18 mouse cellular contexts compared by ENCODE assay signal in genomic region chr1:158852836-158853567, GRCm38 (mm10).
DNase-seq lines count a peak whose midpoint lies in the region; ATAC-seq and TF ChIP-seq lines count a peak whose summit lies in the region.
"Had no signal": no experiment of that assay in that cellular context is flagged by ENCODE, and none has a peak within 500 bp of the region (broad histone marks: within the 10 kb centered on the region; RNA-seq: fewer than 3 reads in every experiment).

No protein-coding gene starts in this region.

- H3K4me2 ChIP-seq in heart, embryonic 11.5 days: no peak overlapping the region
- peak overlapping the region; percentile 70 for H3K4me2 ChIP-seq in myocyte (ENCODE audit: low read depth)
- H3K4me2 ChIP-seq: liver, embryonic 13.5 days had no signal

- H3ac ChIP-seq in myocyte (ENCODE audit: control insufficient read depth, insufficient read length): no peak overlapping the region

- H3K4me1 ChIP-seq in heart, embryonic 11.5 days (ENCODE audit: control insufficient read depth, insufficient read depth, low read length): no peaks in the 10 kb centered on the region
- H3K4me1 ChIP-seq: liver, embryonic 13.5 days had no signal

- H3K27me3 ChIP-seq in heart, embryonic 11.5 days (ENCODE audit: control insufficient read depth, insufficient read depth, low read length): no peaks in the 10 kb centered on the region
- no peaks in the 10 kb centered on the region for H3K27me3 ChIP-seq in myocyte (ENCODE audit: control insufficient read depth, insufficient read depth, insufficient read length)
- H3K27me3 ChIP-seq: CH12.LX; liver, embryonic 13.5 days had no signal

- H3K9me3 ChIP-seq in heart, embryonic 11.5 days (replicated peaks; ENCODE audit: control insufficient read depth, low read length): no peaks in the 10 kb centered on the region
- H3K9me3 ChIP-seq: liver, embryonic 13.5 days had no signal

- no peak for TF ChIP-seq POLR2A in myocyte (IDR thresholded peaks at IDR 0.05; ENCODE audit: insufficient read length, low read depth)

- H3K9ac ChIP-seq in heart, embryonic 11.5 days (ENCODE audit: low read depth, low read length): no peak overlapping the region
- H3K9ac ChIP-seq: liver, embryonic 13.5 days had no signal

- H3K27ac ChIP-seq in heart, embryonic 11.5 days (ENCODE audit: low read depth, low read length): no peak overlapping the region
- H3K27ac ChIP-seq: hindbrain, postnatal 0 days; liver, embryonic 13.5 days had no signal

- no peaks in the 10 kb centered on the region for H3K36me3 ChIP-seq in heart, embryonic 11.5 days (ENCODE audit: control insufficient read depth, insufficient read depth, low read length)
- no peaks in the 10 kb centered on the region for H3K36me3 ChIP-seq in myocyte (ENCODE audit: control insufficient read depth, insufficient read depth)
- H3K36me3 ChIP-seq: liver, embryonic 13.5 days had no signal

- no peak overlapping the region for H3K4me3 ChIP-seq in heart, embryonic 11.5 days (ENCODE audit: low read depth, low read length)
- H3K4me3 ChIP-seq in myocyte: no peak overlapping the region
- H3K4me3 ChIP-seq: liver, embryonic 13.5 days had no signal

- ATAC-seq in heart, embryonic 11.5 days (replicated peaks; ENCODE audit: insufficient number of reproducible peaks, low FRiP score, low TSS enrichment): no peak
- ATAC-seq: forebrain, embryonic 14.5 days; hindbrain, postnatal 0 days had no signal

- no peaks in the 10 kb centered on the region for H3K79me2 ChIP-seq in myocyte (ENCODE audit: control insufficient read depth, insufficient read depth)

- DNase-seq in heart, adult 18-20 months: peak; percentile 4 to 36
- DNase-seq in right cerebral cortex, adult 2 months (ENCODE audit: low spot score in 2 of 2): peak; percentile 19 to 30
- DNase-seq in right cerebral cortex, postnatal 14 days: no peak
- peak; percentile 37 for DNase-seq in adipocyte (ENCODE audit: low spot score)
- DNase-seq in spleen, postnatal 36 days (ENCODE audit: low spot score in 2 of 2): no peak
- DNase-seq: adrenal gland, adult 2 months; cerebellum, adult 2 months; heart, postnatal 10 days; kidney, adult 8-10 months; kidney, postnatal 36 days; liver, embryonic 13.5 days; midbrain, embryonic 14.5 days; thymus, adult 2 months had no signal

- WGBS in heart, embryonic 11.5 days (ENCODE audit: insufficient replicate concordance): 63% methylated on average over 14 of the region's 14 CpGs

TF ChIP-seq in myocyte, 11 proteins besides CTCF, POLR2A, EP300 and RAD21:
- TF ChIP-seq USF1 (IDR thresholded peaks at IDR 0.05; ENCODE audit: low read depth): no peak
- TF ChIP-seq REST (IDR thresholded peaks at IDR 0.05; ENCODE audit: insufficient read depth, insufficient read length): no peak
- no peak for TF ChIP-seq MYOG (IDR thresholded peaks at IDR 0.05; ENCODE audit: control insufficient read depth in 1 of 3, insufficient read depth in 1 of 3, insufficient read length in 2 of 3, low read depth in 2 of 3)
- no peak for TF ChIP-seq MYOD1 (IDR thresholded peaks at IDR 0.05; ENCODE audit: control insufficient read depth in 1 of 3, insufficient read length in 2 of 3, low read depth in 2 of 3)
- no peak for TF ChIP-seq CEBPB (IDR thresholded peaks at IDR 0.05; ENCODE audit: insufficient read depth, poor library complexity, severe bottlenecking)
- TF ChIP-seq POLR2AphosphoS2 (IDR thresholded peaks at IDR 0.05; ENCODE audit: insufficient read length, low read depth): no peak
- no peak for TF ChIP-seq TCF12 (IDR thresholded peaks at IDR 0.05; ENCODE audit: insufficient read depth, poor library complexity, severe bottlenecking)
- TF ChIP-seq SRF (IDR thresholded peaks at IDR 0.05; ENCODE audit: control insufficient read depth, insufficient read length, low read depth): no peak
- no peak for TF ChIP-seq TCF3 (IDR thresholded peaks at IDR 0.05; ENCODE audit: insufficient read length, low read depth)
- no peak for TF ChIP-seq E2F4 (IDR thresholded peaks at IDR 0.05; ENCODE audit: insufficient read depth)
- no peak for TF ChIP-seq MAX (IDR thresholded peaks at IDR 0.05; ENCODE audit: low read depth)

Comparison
In these comparisons a context has a peak if more than half of its experiments do, and no peak if none do; other contexts are left out.
1. DNase-seq: peak in heart, adult 18-20 months (2 of 2), right cerebral cortex, adult 2 months (2 of 2) and adipocyte (single experiment); none in right cerebral cortex, postnatal 14 days (single experiment) and spleen, postnatal 36 days (0 of 2).